Mouse (Mus musculus): ENCODE data around the gene Malsu1.

DNA sequence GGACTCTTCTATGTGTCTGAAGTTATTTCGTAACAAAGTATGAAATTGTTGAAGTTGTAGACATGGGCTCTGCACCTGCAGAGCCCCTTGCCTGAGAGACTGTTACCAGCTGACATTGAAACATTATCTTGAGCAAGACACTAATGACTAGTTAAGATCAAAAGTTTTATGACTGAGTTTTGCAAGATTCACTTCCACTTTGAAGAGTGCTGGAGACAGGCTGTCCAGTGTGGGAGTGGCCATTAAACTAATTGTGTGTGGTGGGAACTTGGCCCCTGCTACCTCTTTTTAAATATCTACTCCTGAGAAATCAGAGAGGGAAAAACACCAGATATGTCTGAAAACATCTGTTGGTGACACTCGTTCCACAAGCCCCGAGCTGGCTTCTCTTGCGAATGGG, 42.4 kb upstream of the Malsu1 start:
- TF ChIP-seq POLR2A (IDR thresholded peaks at IDR 0.05; ENCODE audit: low read depth, low read length): no peak
- no peak for TF ChIP-seq CTCF (IDR thresholded peaks at IDR 0.05; ENCODE audit: borderline replicate concordance, insufficient read depth, low read length)
